In genomic region chrX:36329040-36329649, GRCm38 (mm10) we compare ENCODE assay signal across 8 mouse cellular contexts. TPM values are rescaled to one million over a fixed set of nuclear protein-coding genes. Genes with fewer than 3 reads are reported as not detected.
DNase-seq lines count a peak whose midpoint lies in the region; ATAC-seq and TF ChIP-seq lines count a peak whose summit lies in the region.

No protein-coding gene starts in this region.

- no peaks in the 10 kb centered on the region for H3K36me3 ChIP-seq in forebrain, embryonic 12.5 days (replicated peaks)
- no peaks in the 10 kb centered on the region for H3K36me3 ChIP-seq in hindbrain, postnatal 0 days (ENCODE audit: insufficient read depth, low read length)
- no peaks in the 10 kb centered on the region for H3K36me3 ChIP-seq in liver, embryonic 11.5 days (ENCODE audit: control insufficient read depth, insufficient read depth, low read length)
- H3K36me3 ChIP-seq in neural tube, embryonic 11.5 days (ENCODE audit: control insufficient read depth, insufficient read depth, low read length) = no peaks in the 10 kb centered on the region

- H3K27me3 ChIP-seq in forebrain, embryonic 12.5 days = 0 out of 2 replicates have a peak, but pooled peaks cover 3% of the 10 kb centered on the region
- H3K27me3 ChIP-seq in hindbrain, postnatal 0 days (ENCODE audit: insufficient read depth, low read length) = no peaks in the 10 kb centered on the region; the same call in 1 of the 2 replicates
- H3K27me3 ChIP-seq in liver, embryonic 11.5 days (replicated peaks; ENCODE audit: control insufficient read depth, insufficient read depth, low read length) = peaks cover 47% of the 10 kb centered on the region
- peaks cover 6% of the 10 kb centered on the region; the same call in 1 of the 2 replicates for H3K27me3 ChIP-seq in neural tube, embryonic 11.5 days (ENCODE audit: control insufficient read depth, insufficient read depth, low read length)

- H3K9me3 ChIP-seq in forebrain, embryonic 12.5 days = no peaks in the 10 kb centered on the region
- no peaks in the 10 kb centered on the region for H3K9me3 ChIP-seq in hindbrain, postnatal 0 days (ENCODE audit: low read length)
- H3K9me3 ChIP-seq in liver, embryonic 11.5 days (ENCODE audit: control insufficient read depth, low read length) = no peaks in the 10 kb centered on the region
- H3K9me3 ChIP-seq in neural tube, embryonic 11.5 days (ENCODE audit: control insufficient read depth, low read length) = no peaks in the 10 kb centered on the region

- DNase-seq in retina, postnatal 1 day = peak; percentile 60
- DNase-seq in retina, embryonic 14.5 days (ENCODE audit: low spot score) = no peak
- DNase-seq in brain, adult 2 months (ENCODE audit: low read depth, low spot score) = peak; percentile 27
- peak; percentile 16 for DNase-seq in hindbrain, postnatal 0 days (ENCODE audit: low spot score)
- no peak for DNase-seq in liver, embryonic 11.5 days (ENCODE audit: low spot score)
- no peak for DNase-seq in neural tube, embryonic 11.5 days (ENCODE audit: low spot score)

- peak overlapping the region; percentile 76 for H3K4me2 ChIP-seq in forebrain, embryonic 12.5 days
- H3K4me2 ChIP-seq in hindbrain, postnatal 0 days (ENCODE audit: low read depth, low read length) = peak overlapping the region; percentile 72
- peak overlapping the region; percentile 65 for H3K4me2 ChIP-seq in liver, embryonic 11.5 days
- H3K4me2 ChIP-seq in neural tube, embryonic 11.5 days (ENCODE audit: low read depth) = peak overlapping the region; percentile 65

- peak; percentile 40 for ATAC-seq in forebrain, embryonic 12.5 days (ENCODE audit: low FRiP score)
- peak; percentile 38; the same call in 1 of the 2 replicates for ATAC-seq in hindbrain, postnatal 0 days
- no peak for ATAC-seq in liver, embryonic 11.5 days (replicated peaks; ENCODE audit: low FRiP score)
- peak; percentile 30; the same call in 1 of the 2 replicates for ATAC-seq in neural tube, embryonic 11.5 days (ENCODE audit: insufficient read depth, low FRiP score, low TSS enrichment)
- ATAC-seq in activated CD4-positive, CD25-positive, alpha-beta regulatory T cell, adult 4 months = no peak

- no peak for TF ChIP-seq CTCF in hindbrain, postnatal 0 days (IDR thresholded peaks at IDR 0.05; ENCODE audit: low read depth)

- peak overlapping the region; percentile 54 for H3K9ac ChIP-seq in forebrain, embryonic 12.5 days
- peak overlapping the region; percentile 38 for H3K9ac ChIP-seq in hindbrain, postnatal 0 days (replicated peaks; ENCODE audit: low read length)
- no peak overlapping the region for H3K9ac ChIP-seq in liver, embryonic 11.5 days (ENCODE audit: low read depth, low read length)
- H3K9ac ChIP-seq in neural tube, embryonic 11.5 days (ENCODE audit: low read length) = peak overlapping the region; percentile 37; the same call in 1 of the 2 replicates

- H3K27ac ChIP-seq in forebrain, embryonic 12.5 days = no peak overlapping the region
- H3K27ac ChIP-seq in hindbrain, postnatal 0 days = no peak overlapping the region
- H3K27ac ChIP-seq in liver, embryonic 11.5 days (ENCODE audit: low read depth, low read length) = no peak overlapping the region
- no peak overlapping the region for H3K27ac ChIP-seq in neural tube, embryonic 11.5 days (ENCODE audit: low read depth, low read length)

- H3K4me1 ChIP-seq in forebrain, embryonic 12.5 days = peaks cover 6% of the 10 kb centered on the region; the same call in 1 of the 2 replicates
- H3K4me1 ChIP-seq in hindbrain, postnatal 0 days (ENCODE audit: insufficient read depth, low read length) = no peaks in the 10 kb centered on the region
- no peaks in the 10 kb centered on the region for H3K4me1 ChIP-seq in liver, embryonic 11.5 days (replicated peaks; ENCODE audit: control insufficient read depth, insufficient read depth, low read length)
- no peaks in the 10 kb centered on the region for H3K4me1 ChIP-seq in neural tube, embryonic 11.5 days (ENCODE audit: control insufficient read depth, insufficient read depth, low read length)

- WGBS in forebrain, embryonic 12.5 days = 22% methylated on average over 60 of the region's 66 CpGs
- 21% methylated on average over 38 of the region's 66 CpGs for WGBS in hindbrain, postnatal 0 days
- 15% methylated on average over 43 of the region's 66 CpGs for WGBS in liver, embryonic 11.5 days
- WGBS in neural tube, embryonic 11.5 days = 23% methylated on average over 52 of the region's 66 CpGs

- H3K4me3 ChIP-seq in forebrain, embryonic 12.5 days (replicated peaks) = peak overlapping the region; percentile 47
- H3K4me3 ChIP-seq in hindbrain, postnatal 0 days (ENCODE audit: low read length) = peak overlapping the region; percentile 44
- peak overlapping the region; percentile 42 for H3K4me3 ChIP-seq in liver, embryonic 11.5 days (ENCODE audit: low read depth, low read length)
- H3K4me3 ChIP-seq in neural tube, embryonic 11.5 days (ENCODE audit: low read depth, low read length) = peak overlapping the region; percentile 39

RNA-seq across cellular contexts. Expression of gene Lonrf3, which starts 1.0 kb away (rescaled TPM):
- polyA plus RNA-seq in forebrain, embryonic 12.5 days (2016; fragmentation: Nextera tagmentation; extraction: Ambion mirVana) = 1.7 and 1.8 TPM in 2 replicates
- 9.9 and 10.8 TPM in 2 replicates for total RNA-seq in hindbrain, postnatal 0 days (2014; rRNA removed)
- polyA plus RNA-seq in hindbrain, postnatal 0 days (2015; fragmentation: Nextera tagmentation; extraction: Ambion mirVana) = 0.91 and 1.1 TPM in 2 replicates
- 0.69 and 0.90 TPM in 2 replicates for polyA plus RNA-seq in liver, embryonic 11.5 days (2014; fragmentation: Nextera tagmentation; extraction: Ambion mirVana)
- polyA plus RNA-seq in neural tube, embryonic 11.5 days (2014; fragmentation: Nextera tagmentation; extraction: Ambion mirVana) = 0.93 and 1.0 TPM in 2 replicates
- not detected for polyA plus RNA-seq in activated CD4-positive, CD25-positive, alpha-beta regulatory T cell, adult 4 months (2017; shearing (Covaris generic))

Comparison
In these comparisons a context has a peak if more than half of its experiments do, and no peak if none do; other contexts are left out.
1. DNase-seq: peak in retina, postnatal 1 day (single experiment), brain, adult 2 months (single experiment) and hindbrain, postnatal 0 days (single experiment); none in retina, embryonic 14.5 days (single experiment), liver, embryonic 11.5 days (single experiment) and neural tube, embryonic 11.5 days (single experiment).
2. ATAC-seq: peak in forebrain, embryonic 12.5 days (single experiment), hindbrain, postnatal 0 days (single experiment) and neural tube, embryonic 11.5 days (single experiment); none in liver, embryonic 11.5 days (single experiment) and activated CD4-positive, CD25-positive, alpha-beta regulatory T cell, adult 4 months (single experiment).
3. Peak in every context shown above with its lines, with median percentiles within 50 percentile points of each other: H3K4me2 ChIP-seq and H3K4me3 ChIP-seq.